Mouse (Mus musculus): ENCODE results near the gene Rora. TPM values are rescaled to one million over a fixed set of nuclear protein-coding genes. Genes with fewer than 3 reads are reported as not detected.

Gene Rora
- polyA plus RNA-seq, 1 experiment from 2014 or later, result 23.1 TPM

GRCm38 (mm10) chr9:69435194-69435593, 781.6 kb downstream of the Rora start:
- H3K4me2 ChIP-seq (ENCODE audit: low read depth, low read length), result peak overlapping the region; percentile 15; the same call in 1 of the 2 replicates
- 61% methylated on average over 10 of the region's 10 CpGs for WGBS (ENCODE audit: insufficient replicate concordance)
- H3K4me1 ChIP-seq (ENCODE audit: insufficient read depth), result peaks cover 2% of the 10 kb centered on the region; the same call in 1 of the 2 replicates
- no peak overlapping the region for H3K9ac ChIP-seq (replicated peaks)
- H3K9me3 ChIP-seq (ENCODE audit: low read length), result no peaks in the 10 kb centered on the region
- no peak overlapping the region for H3K27ac ChIP-seq (ENCODE audit: low read depth)
- TF ChIP-seq EP300 (IDR thresholded peaks at IDR 0.05; ENCODE audit: low read depth), result no peak
- no peak for TF ChIP-seq CTCF (IDR thresholded peaks at IDR 0.05; ENCODE audit: low read depth)
- DNase-seq (no peak), ATAC-seq (peak; percentile 35)
- no peaks in the 10 kb centered on the region for H3K27me3 ChIP-seq (ENCODE audit: insufficient read depth, low read length)
- H3K36me3 ChIP-seq (replicated peaks; ENCODE audit: insufficient read depth, low read length), result peaks cover 14% of the 10 kb centered on the region; the same call in 1 of the 2 replicates
- no peak overlapping the region for H3K4me3 ChIP-seq (ENCODE audit: low read depth, low read length)

GRCm38 (mm10) chr9:69435662-69436061, 782.1 kb downstream of the Rora start:
- no peaks in the 10 kb centered on the region for H3K27me3 ChIP-seq (ENCODE audit: insufficient read depth, low read length)
- no peak for TF ChIP-seq CTCF (IDR thresholded peaks at IDR 0.05; ENCODE audit: low read depth)
- no peak for TF ChIP-seq EP300 (IDR thresholded peaks at IDR 0.05; ENCODE audit: low read depth)
- H3K27ac ChIP-seq (ENCODE audit: low read depth), result no peak overlapping the region
- no peak overlapping the region for H3K4me3 ChIP-seq (ENCODE audit: low read depth, low read length)
- no peaks in the 10 kb centered on the region for H3K9me3 ChIP-seq (ENCODE audit: low read length)
- H3K9ac ChIP-seq (replicated peaks), result no peak overlapping the region
- peak overlapping the region; percentile 15; the same call in 1 of the 2 replicates for H3K4me2 ChIP-seq (ENCODE audit: low read depth, low read length)
- H3K36me3 ChIP-seq (replicated peaks; ENCODE audit: insufficient read depth, low read length), result peaks cover 9% of the 10 kb centered on the region; the same call in 1 of the 2 replicates
- H3K4me1 ChIP-seq (ENCODE audit: insufficient read depth), result peaks cover 3% of the 10 kb centered on the region
- ATAC-seq (no peak; the same call in 1 of the 2 replicates), DNase-seq (no peak)
